Mouse (Mus musculus): ENCODE data around the gene Kif14.

Gene Kif14

DNA sequence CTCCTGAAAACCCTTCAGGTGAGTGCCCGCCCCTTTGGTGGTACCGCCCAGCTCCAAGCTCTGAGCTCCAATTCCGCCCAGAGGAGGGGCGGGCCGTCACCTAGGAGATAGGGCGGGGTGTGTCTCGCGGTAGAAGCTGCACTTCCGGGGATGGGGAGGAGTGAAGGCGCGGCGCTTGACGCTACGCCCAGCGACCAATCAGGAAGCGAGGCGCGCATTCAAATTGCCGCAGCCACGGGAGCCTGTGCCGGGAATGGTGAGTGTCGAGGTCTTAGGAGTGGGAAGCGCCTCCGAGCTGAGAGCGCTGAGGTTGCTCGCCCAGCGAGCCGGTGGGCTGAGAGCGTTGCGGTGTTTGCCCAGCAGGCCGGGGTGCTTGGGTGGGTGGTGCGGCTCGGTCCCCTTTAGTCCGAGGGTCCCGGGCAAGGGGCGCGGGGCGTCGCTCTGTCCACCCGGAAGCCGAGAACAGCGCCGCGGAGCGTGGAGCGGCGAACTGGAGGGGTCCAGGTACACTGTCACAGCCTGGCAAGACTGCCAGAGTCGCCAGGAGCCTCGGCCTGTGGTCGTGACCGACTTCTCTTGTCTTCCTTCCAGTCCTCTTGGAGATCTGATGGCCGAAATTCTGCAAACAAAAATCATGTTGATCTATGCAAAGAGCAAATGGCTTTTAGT is at the start of gene Kif14:
TSS of gene Kif14 (plus strand) at position 201 of the 669 bp plus-strand sequence.
- DNase-seq, result peak; percentile 94

DNA sequence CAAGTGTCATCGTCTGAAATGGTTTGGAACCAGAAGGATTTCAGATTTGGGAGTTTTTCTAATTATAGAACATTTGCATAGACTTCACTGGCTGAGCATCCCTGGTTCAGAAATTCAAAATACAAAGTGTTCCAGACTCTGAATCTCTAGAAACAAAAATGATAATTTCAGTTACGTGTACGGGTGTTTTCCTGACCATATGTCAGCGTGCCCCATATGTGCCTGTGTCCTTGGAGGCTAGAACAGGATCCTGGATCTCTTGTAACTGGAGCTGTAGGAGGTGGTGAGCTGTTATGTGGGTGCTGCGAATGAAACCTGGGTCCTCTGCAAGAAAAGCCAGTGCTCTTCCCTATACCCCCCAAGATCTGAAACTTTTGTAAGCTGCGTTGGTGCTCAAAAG is 47.8 kb upstream of the Kif14 start:
- DNase-seq, result no peak

DNA sequence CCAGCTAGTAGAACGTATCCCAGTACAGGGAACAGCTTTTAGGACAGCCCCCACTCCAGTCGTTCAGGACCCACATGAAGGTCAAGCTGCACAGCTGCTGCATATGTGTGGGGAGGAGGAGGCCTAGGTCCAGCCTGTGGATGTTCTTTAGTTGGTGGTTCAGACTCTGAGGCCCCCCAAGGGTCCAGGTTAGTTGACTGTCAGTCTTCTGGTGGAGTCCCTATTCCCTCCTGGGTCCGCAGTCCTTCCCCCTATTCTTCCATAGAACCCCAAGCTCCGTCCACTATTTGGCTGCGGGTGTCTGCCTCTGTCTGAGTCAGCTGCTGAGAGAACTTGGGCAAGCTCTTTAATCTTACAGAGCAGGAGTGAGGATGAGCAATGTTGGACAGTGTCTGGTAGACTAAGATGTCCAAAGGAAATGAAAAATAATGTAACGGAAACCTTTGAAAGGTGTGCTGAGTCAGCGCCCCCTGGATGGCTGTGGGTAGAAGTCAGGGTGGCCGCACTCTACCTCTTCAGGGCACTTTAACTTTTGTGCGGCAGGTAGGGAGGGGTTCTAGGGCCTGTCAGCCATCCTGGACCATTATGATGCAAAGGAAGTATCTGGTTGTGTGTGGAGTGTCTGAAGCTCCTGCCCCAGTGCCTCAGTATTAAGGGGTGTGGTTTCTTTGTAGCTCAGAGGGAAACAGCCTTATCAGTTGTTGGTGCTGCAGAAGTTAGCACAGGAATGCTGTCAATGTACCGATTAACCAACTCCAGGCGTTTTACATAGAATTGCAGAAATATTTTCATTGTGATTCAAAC is 38.8 kb upstream of the Kif14 start:
- no peak for DNase-seq

DNA sequence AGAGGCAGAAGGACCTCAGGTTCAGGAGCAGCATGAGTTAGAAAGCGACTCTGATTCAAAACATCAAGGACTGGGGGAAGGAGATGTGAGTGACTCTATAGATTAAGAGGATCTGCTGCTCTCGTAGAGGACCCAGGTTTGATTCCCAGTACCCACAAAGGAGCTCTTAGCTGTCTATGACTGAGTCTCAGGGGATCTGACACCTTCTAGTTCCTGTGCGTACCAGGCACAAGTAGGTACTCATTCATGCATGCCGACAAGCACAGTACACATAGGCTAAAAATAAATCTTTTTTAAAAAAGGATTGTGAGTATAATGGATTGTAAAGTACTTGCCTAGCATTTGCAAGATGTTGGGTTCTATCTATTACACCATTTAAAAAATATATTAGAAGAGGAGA is 37.2 kb upstream of the Kif14 start:
- no peak for DNase-seq

DNA sequence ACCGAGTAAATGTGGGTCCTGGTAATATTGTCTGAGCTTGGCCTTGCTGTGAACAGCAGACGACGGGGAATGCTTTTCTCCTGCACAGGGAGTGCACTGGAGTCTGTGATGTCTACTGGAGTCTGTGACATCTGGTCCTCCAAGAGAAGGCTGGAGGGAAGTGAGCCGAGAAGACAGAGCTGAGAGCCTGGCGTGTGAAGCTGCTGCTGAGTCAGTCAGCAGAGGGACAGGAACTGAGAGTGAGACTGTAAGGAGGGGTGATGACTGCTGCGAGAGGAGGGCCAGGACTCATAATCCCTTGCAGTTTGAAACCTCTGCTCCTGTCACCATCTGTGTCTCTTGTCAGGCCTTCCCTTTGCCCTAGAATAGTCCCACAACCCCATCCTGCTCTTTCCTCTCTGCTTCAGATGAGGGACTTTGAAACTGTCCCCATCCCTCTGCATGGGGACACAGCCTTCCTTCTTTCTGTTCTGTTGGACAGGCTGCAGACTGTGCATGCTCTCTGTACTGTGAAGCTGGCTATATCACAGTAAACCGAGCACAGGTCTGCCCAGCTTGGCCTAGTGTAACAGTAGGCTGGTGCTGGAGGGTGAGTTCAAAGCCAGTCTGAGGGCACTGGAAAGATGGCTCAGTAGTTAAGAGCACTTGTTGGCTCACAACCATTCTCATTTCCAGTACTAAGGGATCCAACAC is 35.9 kb upstream of the Kif14 start:
- no peak for DNase-seq

GRCm38 (mm10) chr1:136440741-136441140 is 25.4 kb upstream of the Kif14 start:
- DNase-seq, result no peak

DNA sequence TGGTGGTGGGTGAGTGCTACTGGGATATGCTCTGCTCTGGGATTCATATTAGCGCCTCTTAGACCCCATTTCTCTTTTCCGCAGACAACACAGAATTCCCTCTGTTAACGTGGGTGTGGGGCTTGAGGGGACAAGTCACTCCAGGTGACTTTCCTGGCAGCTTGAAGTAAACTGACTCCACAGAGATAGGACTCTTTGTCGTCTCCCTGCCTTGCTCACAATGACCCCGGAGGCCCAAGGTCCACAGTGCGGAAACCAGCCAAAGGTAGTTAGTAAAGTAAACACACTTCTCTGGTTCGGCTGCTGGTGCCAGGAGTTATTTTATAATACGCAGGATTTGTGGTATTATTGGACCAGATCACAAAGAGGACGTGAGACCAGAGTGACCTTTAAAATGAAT is 23.3 kb upstream of the Kif14 start:
- DNase-seq, result no peak

DNA sequence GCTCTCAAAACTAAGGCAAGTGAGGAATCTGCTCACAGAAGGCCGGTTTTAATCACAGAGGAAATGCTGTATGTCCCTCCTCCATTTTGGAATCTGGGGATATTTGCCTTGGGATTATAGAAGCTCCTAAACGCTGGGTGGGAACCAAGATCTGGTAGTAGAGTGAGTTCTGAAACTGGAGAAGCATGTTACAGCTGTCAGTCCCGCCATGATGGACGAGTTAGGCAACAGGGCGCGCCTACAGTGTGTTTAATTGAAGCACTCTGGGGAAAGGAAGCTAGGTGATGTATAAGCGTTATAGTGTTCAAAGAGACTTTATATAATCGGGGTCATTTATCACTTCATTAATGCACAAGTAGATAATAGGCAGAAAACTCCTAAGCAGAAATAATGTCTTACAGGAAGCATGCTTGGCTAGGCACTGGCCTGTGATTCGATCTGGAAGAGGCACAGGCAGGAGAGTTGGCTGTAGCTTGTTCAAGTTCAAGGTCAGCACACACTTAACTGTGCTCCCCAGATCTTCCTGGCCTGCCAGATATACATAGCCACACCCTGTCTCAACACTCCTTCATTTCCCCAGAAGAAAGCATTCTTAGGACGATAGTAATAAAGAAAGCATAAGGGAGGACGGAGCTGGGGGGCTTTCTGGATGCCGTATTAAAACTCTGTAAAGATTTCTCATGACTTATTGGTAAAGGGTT is 21.4 kb upstream of the Kif14 start:
- no peak for DNase-seq

DNA sequence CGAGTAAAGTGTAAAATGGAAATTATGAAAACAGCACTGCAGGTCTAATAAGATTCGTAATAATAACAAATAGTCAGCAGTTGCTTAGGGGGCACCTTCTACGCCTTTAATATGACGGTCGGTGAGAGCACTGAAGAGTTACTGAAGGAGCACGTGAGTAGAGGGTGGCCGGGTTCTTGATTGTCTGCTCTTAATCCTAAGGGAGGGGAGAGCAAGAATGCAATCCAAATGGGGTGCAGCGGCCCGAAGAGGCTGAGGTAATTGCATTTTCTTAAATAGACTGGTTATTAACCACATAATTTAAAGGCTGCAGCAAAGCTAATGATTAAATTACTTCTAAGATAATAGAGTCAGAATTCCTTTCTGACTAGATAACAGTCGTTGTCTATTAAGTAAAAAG is 19.2 kb upstream of the Kif14 start:
- no peak for DNase-seq

DNA sequence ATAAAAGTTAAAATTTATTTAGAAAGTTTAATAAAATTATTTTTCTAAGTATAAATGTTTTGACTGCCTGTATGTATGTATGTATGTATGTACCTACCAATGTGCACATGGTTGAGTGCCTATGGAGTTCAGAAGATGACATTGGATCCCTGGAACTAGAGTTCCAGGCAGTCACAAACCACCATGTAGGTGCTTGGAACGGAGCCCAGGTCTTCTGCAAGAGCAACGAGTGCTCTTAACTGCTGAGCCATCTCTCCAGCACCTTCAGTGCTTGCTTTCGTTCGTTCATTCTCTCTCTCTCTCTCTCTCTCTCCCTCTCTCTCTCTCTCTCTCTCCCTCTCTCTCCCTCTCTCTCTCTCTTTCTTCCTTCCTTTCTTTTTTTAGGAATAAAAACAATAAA is 18.8 kb upstream of the Kif14 start:
- DNase-seq, result no peak

DNA sequence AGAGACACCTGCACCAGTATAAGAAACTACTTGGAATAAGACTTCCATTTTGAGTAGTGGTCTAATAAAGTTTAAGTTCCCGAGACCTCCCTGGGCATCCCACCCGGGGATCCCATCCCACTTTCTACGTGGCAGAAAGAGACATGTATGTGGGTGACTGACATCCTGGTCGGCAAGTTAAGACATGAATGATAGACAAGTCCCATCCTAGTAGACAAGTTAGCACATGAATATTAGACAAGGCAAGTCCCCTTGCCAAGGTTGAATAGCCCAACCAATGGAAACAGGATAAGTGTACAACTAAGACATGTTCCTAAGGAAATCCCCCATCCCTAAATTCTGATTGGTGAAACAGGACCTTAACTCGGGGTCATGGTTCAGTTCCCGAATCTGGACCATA is 16.6 kb upstream of the Kif14 start:
- DNase-seq, result no peak

DNA sequence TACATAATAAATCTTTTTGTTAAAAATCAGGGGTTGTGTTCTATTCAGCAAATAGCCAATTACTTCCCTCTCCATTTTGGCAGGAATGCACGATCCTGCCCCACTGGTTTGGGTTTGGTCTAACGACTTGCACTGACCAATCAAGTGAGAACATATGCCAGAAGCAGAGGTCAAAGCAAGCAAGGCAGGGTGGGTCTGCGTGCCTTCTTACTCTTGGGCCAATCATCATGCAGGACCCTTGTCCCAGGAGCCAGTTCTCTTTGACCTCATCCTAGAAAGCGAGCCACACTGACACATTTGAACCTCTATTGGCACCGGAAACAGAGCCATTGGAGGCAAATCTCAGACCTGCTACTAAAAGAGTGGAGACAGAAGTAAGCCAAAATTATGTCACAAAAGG is 15.9 kb upstream of the Kif14 start:
- DNase-seq, result no peak

DNA sequence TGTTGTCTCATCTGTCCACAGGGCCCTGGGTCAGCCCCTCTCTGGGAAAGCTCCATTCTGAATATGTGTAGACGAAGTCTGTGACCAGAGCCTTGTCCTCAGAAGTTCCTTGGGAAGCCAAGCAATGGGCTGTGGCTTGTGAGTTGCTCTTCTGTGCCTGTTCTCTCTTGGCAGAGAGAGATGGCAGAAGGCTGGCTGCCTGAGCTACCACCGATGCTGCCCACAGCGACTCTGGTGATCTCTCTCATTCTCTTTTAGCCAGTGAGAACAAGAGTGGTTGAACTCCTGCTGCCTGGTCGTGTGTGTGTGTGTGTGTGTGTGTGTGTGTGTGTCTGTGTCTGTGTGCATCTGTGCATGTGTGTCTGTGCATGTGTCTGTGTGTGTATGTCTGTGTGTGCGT is 13.7 kb upstream of the Kif14 start:
- no peak for DNase-seq

- no peak for DNase-seq
These were observed 10.2 kb upstream of the Kif14 start for GRCm38 (mm10) chr1:136455756-136456585.

- DNase-seq, result no peak
These were observed 9.4 kb upstream of the Kif14 start for GRCm38 (mm10) chr1:136456741-136457140.

- no peak for DNase-seq
These were observed 8.7 kb upstream of the Kif14 start for GRCm38 (mm10) chr1:136457403-136457802.

GRCm38 (mm10) chr1:136458691-136459245 is 7.4 kb upstream of the Kif14 start:
- DNase-seq, result no peak

- no peak for DNase-seq
These were observed 3.7 kb upstream of the Kif14 start for GRCm38 (mm10) chr1:136462443-136462842.

DNA sequence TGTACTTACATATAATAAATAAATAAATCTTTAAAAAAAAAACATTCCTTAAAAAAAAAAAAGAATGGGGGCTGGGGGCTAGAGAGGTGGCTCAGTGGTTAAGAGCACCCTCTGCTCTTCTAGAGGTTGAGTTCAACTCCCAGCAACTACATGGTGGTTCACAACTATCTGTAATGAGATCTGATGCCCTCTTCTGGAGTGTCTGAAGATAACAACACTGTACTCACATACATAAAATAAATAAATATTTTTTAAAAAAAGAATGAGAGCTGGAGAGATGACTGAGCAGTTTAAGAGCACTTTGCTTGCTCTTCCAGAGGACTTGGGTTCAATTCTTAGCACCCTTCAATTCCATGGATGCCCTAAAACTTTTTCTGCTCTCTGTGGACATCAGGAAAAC is 975 bp upstream of the Kif14 start:
- DNase-seq, result no peak

- no peak for DNase-seq
These were observed 3.3 kb downstream of the Kif14 start for GRCm38 (mm10) chr1:136469408-136469807.

DNA sequence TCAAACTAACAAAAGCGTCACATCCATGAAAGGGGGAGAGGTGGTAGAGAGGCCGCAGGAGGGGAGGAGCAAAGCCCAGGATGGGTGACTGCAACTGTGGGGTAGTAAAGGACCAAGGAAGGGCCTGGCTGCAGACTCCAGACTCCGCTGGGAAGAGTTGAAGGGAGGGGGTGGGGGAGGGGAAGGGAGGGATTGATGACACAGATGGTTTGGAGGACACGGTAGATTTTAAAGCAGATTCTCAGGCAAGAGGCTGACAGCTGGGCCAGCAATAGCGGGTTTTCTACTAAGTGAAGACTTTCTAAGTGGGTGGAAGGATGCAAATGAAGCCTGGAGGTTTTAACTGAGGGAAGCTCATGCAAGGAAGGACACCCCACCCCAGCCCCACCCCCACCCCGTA is 4.3 kb downstream of the Kif14 start:
- DNase-seq, result no peak

- DNase-seq, result no peak
These were observed 25.5 kb downstream of the Kif14 start for GRCm38 (mm10) chr1:136491681-136492080.
